Mouse (Mus musculus) CD8-positive naive resting alpha-beta T cell, adult 2 months (primary cell): ENCODE results near the gene Mapkbp1.

Source experiments
- DNase-seq, 2 experiments: peaks; one replicate each; pipeline ENCODE4 v3.0.0; 2022; ENCODE audit warnings: low read depth in 2 of 2, low spot score in 2 of 2

Mapkbp1 gene

GRCm38 (mm10) chr2:120049632-120050274 is 77.3 kb downstream of the Mapkbp1 start:
- DNase-seq = no peak

- DNase-seq = no peak
These were observed 78.9 kb downstream of the Mapkbp1 start for GRCm38 (mm10) chr2:120051405-120051804.

GRCm38 (mm10) chr2:120054771-120055552 is 82.5 kb downstream of the Mapkbp1 start:
- no peak for DNase-seq

- DNase-seq = no peak
These were observed 83.4 kb downstream of the Mapkbp1 start for GRCm38 (mm10) chr2:120055923-120056322.

GRCm38 (mm10) chr2:120058818-120059217 is 86.3 kb downstream of the Mapkbp1 start:
- no peak for DNase-seq

- DNase-seq = no peak
These were observed 87.0 kb downstream of the Mapkbp1 start for GRCm38 (mm10) chr2:120059466-120059865.

- no peak for DNase-seq
These were observed 87.7 kb downstream of the Mapkbp1 start for GRCm38 (mm10) chr2:120060190-120060589.

- DNase-seq = no peak
These were observed 88.2 kb downstream of the Mapkbp1 start for GRCm38 (mm10) chr2:120060651-120061050.

- no peak for DNase-seq
These were observed 89.7 kb downstream of the Mapkbp1 start for GRCm38 (mm10) chr2:120062248-120062647.

GRCm38 (mm10) chr2:120064639-120065038 is 92.1 kb downstream of the Mapkbp1 start:
- DNase-seq = no peak

GRCm38 (mm10) chr2:120065243-120065642 is 92.7 kb downstream of the Mapkbp1 start:
- no peak for DNase-seq

- no peak for DNase-seq
These were observed 93.7 kb downstream of the Mapkbp1 start for GRCm38 (mm10) chr2:120066224-120066623.

GRCm38 (mm10) chr2:120068555-120069465 is 96.3 kb downstream of the Mapkbp1 start:
- no peak for DNase-seq

- no peak for DNase-seq
These were observed 97.0 kb downstream of the Mapkbp1 start for GRCm38 (mm10) chr2:120069466-120069990.

GRCm38 (mm10) chr2:120074096-120074495 is 101.6 kb downstream of the Mapkbp1 start:
- DNase-seq = no peak

GRCm38 (mm10) chr2:120076076-120076705 is 103.7 kb downstream of the Mapkbp1 start:
- no peak for DNase-seq
